Mouse (Mus musculus) bone marrow, adult 2 months (tissue): ENCODE measurements around the gene Rabgap1l.

Experiments used
- CTCF ChIP-seq: fragments of 200-500 bp; IDR thresholded peaks from 2 replicates; pipeline ENCODE4 v1.5.1; 2011; ENCODE audit warnings: low read length, control low read depth; ENCODE audit not compliant: control insufficient read depth, insufficient read depth
- POLR2A ChIP-seq: fragments of 200-500 bp; IDR thresholded peaks from 2 replicates; pipeline ENCODE4 v1.6.1; 2011; ENCODE audit warnings: low read depth, mild to moderate bottlenecking, control low read depth, low read length, borderline replicate concordance; ENCODE audit not compliant: control insufficient read depth

DNA sequence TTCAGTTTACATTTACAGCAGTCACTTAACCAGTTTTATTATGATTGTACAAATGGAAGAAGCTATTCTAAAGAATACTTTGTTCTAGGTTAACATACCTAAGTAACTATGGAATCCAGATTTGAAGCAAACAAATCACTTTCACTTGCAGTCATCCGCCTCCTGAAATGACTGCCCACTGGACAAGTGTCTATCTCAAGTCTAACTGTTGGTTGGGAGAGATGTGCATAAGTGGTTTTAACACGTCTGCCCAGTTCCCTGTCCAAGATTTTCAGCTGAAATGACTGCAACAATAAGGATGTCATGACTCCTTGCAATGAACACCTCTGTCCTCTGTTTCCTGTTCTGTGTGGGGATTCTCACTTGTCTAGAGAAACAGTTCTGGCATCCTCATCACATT is 27.4 kb downstream of the Rabgap1l start:
- no peak for TF ChIP-seq CTCF
- TF ChIP-seq POLR2A: no peak
